Comparison of ENCODE assay signal across 31 mouse cellular contexts in genomic region chr2:180756786-180757185, GRCm38 (mm10). TPM values are rescaled to one million over a fixed set of nuclear protein-coding genes. Genes with fewer than 3 reads are reported as not detected.
DNase-seq lines count a peak whose midpoint lies in the region; ATAC-seq and TF ChIP-seq lines count a peak whose summit lies in the region.
"Had no signal": no experiment of that assay in that cellular context is flagged by ENCODE, and none has a peak within 500 bp of the region (broad histone marks: within the 10 kb centered on the region; RNA-seq: fewer than 3 reads in every experiment).

No protein-coding gene starts in this region.

- no peak overlapping the region for H3K4me2 ChIP-seq in liver, embryonic 12.5 days
- no peak overlapping the region for H3K4me2 ChIP-seq in midbrain, embryonic 11.5 days
- no peak overlapping the region for H3K4me2 ChIP-seq in midbrain, embryonic 16.5 days (ENCODE audit: low read length)
- H3K4me2 ChIP-seq: embryonic facial prominence, embryonic 13.5 days; embryonic facial prominence, embryonic 15.5 days; forebrain, embryonic 12.5 days had no signal

- H3K36me3 ChIP-seq in liver, adult 2 months (ENCODE audit: control insufficient read depth, insufficient read depth, low read length): no peaks in the 10 kb centered on the region
- H3K36me3 ChIP-seq in liver, embryonic 12.5 days: no peaks in the 10 kb centered on the region
- no peaks in the 10 kb centered on the region for H3K36me3 ChIP-seq in midbrain, embryonic 11.5 days (ENCODE audit: control insufficient read depth, insufficient read depth, low read length)
- no peaks in the 10 kb centered on the region for H3K36me3 ChIP-seq in midbrain, embryonic 16.5 days (ENCODE audit: control insufficient read depth, insufficient read depth, low read length)
- H3K36me3 ChIP-seq: embryonic facial prominence, embryonic 13.5 days; embryonic facial prominence, embryonic 15.5 days; forebrain, embryonic 10.5 days; forebrain, embryonic 12.5 days had no signal

- no peaks in the 10 kb centered on the region for H3K27me3 ChIP-seq in liver, adult 2 months (ENCODE audit: control insufficient read depth, insufficient read depth, low read length)
- peaks cover 35% of the 10 kb centered on the region for H3K27me3 ChIP-seq in liver, embryonic 12.5 days (replicated peaks)
- H3K27me3 ChIP-seq in midbrain, embryonic 11.5 days (ENCODE audit: control insufficient read depth, insufficient read depth, low read length): no peaks in the 10 kb centered on the region; the same call in 1 of the 2 replicates
- H3K27me3 ChIP-seq in midbrain, embryonic 16.5 days (ENCODE audit: control insufficient read depth, insufficient read depth, low read depth, low read length): no peaks in the 10 kb centered on the region
- H3K27me3 ChIP-seq: embryonic facial prominence, embryonic 13.5 days had no signal

- no peaks in the 10 kb centered on the region for H3K4me1 ChIP-seq in liver, adult 2 months (ENCODE audit: control insufficient read depth, insufficient read depth, low read length)
- H3K4me1 ChIP-seq in liver, embryonic 12.5 days: no peaks in the 10 kb centered on the region
- H3K4me1 ChIP-seq in midbrain, embryonic 11.5 days (ENCODE audit: control insufficient read depth, insufficient read depth, low read length): peaks cover 13% of the 10 kb centered on the region
- H3K4me1 ChIP-seq in midbrain, embryonic 16.5 days (ENCODE audit: control insufficient read depth, insufficient read depth, low read length): peaks cover 13% of the 10 kb centered on the region
- H3K4me1 ChIP-seq: embryonic facial prominence, embryonic 13.5 days; embryonic facial prominence, embryonic 15.5 days had no signal

- no peak for TF ChIP-seq CTCF in liver, adult 2 months (IDR thresholded peaks at IDR 0.05; ENCODE audit: low read depth, low read length)

- no peak for ATAC-seq in liver, embryonic 12.5 days
- peak; percentile 33; the same call in 1 of the 2 replicates for ATAC-seq in midbrain, embryonic 11.5 days (ENCODE audit: low FRiP score)
- ATAC-seq in midbrain, embryonic 16.5 days: no peak
- ATAC-seq: CD4-positive, CD25-positive, alpha-beta regulatory T cell, adult 4 months; forebrain, embryonic 14.5 days; forebrain, embryonic 16.5 days had no signal

- H3K27ac ChIP-seq in liver, adult 2 months (replicated peaks; ENCODE audit: insufficient read depth, low read depth, low read length): no peak overlapping the region
- no peak overlapping the region for H3K27ac ChIP-seq in liver, embryonic 12.5 days
- no peak overlapping the region for H3K27ac ChIP-seq in midbrain, embryonic 11.5 days (ENCODE audit: low read depth, low read length)
- H3K27ac ChIP-seq in midbrain, embryonic 16.5 days (ENCODE audit: low read length): no peak overlapping the region
- H3K27ac ChIP-seq: embryonic facial prominence, embryonic 13.5 days; embryonic facial prominence, embryonic 15.5 days; forebrain, embryonic 10.5 days; forebrain, embryonic 12.5 days had no signal

- 17% methylated on average over 2 of the region's 2 CpGs for whole genome bisulfite sequencing in liver, adult 2 months
- 18% methylated on average over 2 of the region's 2 CpGs for WGBS in liver, embryonic 12.5 days (ENCODE audit: insufficient replicate concordance)
- WGBS in midbrain, embryonic 11.5 days: 20% methylated on average over 2 of the region's 2 CpGs
- WGBS in midbrain, embryonic 16.5 days: 23% methylated on average over 2 of the region's 2 CpGs

- H3K79me2 ChIP-seq in liver, adult 2 months (ENCODE audit: control insufficient read depth, insufficient read depth, low read length): no peaks in the 10 kb centered on the region

- no peak overlapping the region for H3K4me3 ChIP-seq in liver, adult 2 months (ENCODE audit: insufficient read depth, low read depth, low read length)
- H3K4me3 ChIP-seq in liver, embryonic 12.5 days: no peak overlapping the region
- no peak overlapping the region for H3K4me3 ChIP-seq in midbrain, embryonic 11.5 days (ENCODE audit: low read depth, low read length)
- H3K4me3 ChIP-seq in midbrain, embryonic 16.5 days (ENCODE audit: low read depth, low read length): no peak overlapping the region
- H3K4me3 ChIP-seq: embryonic facial prominence, embryonic 13.5 days; embryonic facial prominence, embryonic 15.5 days; erythroblast, embryonic 14.5 days; forebrain, embryonic 10.5 days; forebrain, embryonic 12.5 days had no signal

- TF ChIP-seq POLR2A in liver, adult 2 months (IDR thresholded peaks at IDR 0.05; ENCODE audit: extremely low read depth, insufficient read depth, low read length): no peak

- no peak overlapping the region for H3K9ac ChIP-seq in liver, adult 2 months (ENCODE audit: low read depth, low read length)
- no peak overlapping the region for H3K9ac ChIP-seq in liver, embryonic 12.5 days
- H3K9ac ChIP-seq in midbrain, embryonic 11.5 days (ENCODE audit: low read length): no peak overlapping the region
- no peak overlapping the region for H3K9ac ChIP-seq in midbrain, embryonic 16.5 days (ENCODE audit: low read depth, low read length)
- H3K9ac ChIP-seq: embryonic facial prominence, embryonic 13.5 days; embryonic facial prominence, embryonic 15.5 days; forebrain, embryonic 12.5 days had no signal

- H3K9me3 ChIP-seq in liver, embryonic 12.5 days (replicated peaks): no peaks in the 10 kb centered on the region
- no peaks in the 10 kb centered on the region for H3K9me3 ChIP-seq in midbrain, embryonic 11.5 days (ENCODE audit: control insufficient read depth, low read length)
- H3K9me3 ChIP-seq in midbrain, embryonic 16.5 days (replicated peaks; ENCODE audit: control insufficient read depth, low read length, poor library complexity, severe bottlenecking): no peaks in the 10 kb centered on the region
- H3K9me3 ChIP-seq: embryonic facial prominence, embryonic 13.5 days; embryonic facial prominence, embryonic 15.5 days; forebrain, embryonic 10.5 days; forebrain, embryonic 12.5 days had no signal

- peak; percentile 72 for DNase-seq in embryo, embryonic 10 days (ENCODE audit: low spot score)
- no peak for DNase-seq in embryo, embryonic 9.5 days (ENCODE audit: extremely low spot score)
- peak; percentile 40 for DNase-seq in liver, adult 2 months (ENCODE audit: extremely low read depth, low read depth, low spot score)
- peak; percentile 75 for DNase-seq in midbrain, embryonic 11.5 days (ENCODE audit: low spot score, missing footprints)
- peak; percentile 44 for DNase-seq in embryo, embryonic 11 days
- DNase-seq in gastrocnemius, adult 8-10 months (ENCODE audit: low spot score in 2 of 2): no peak
- DNase-seq: adrenal gland, adult 2 months; adrenal gland, postnatal 10 days; adrenal gland, postnatal 25 days; B cell, adult 2 months; cerebellum, adult 11 months; cerebellum, adult 18-20 months; cerebellum, adult 8-10 months; cerebellum, adult 9-11 months; cerebellum, postnatal 14 days; cerebellum, postnatal 36 days had no signal

RNA-seq across cellular contexts. Expression of gene Bhlhe23, which starts 19.9 kb away (rescaled TPM):
- not detected in 2 replicates for total RNA-seq in liver, adult 2 months (2014; rRNA removed)
- not detected in 2 replicates for polyA plus RNA-seq in liver, adult 2 months (2012; rRNA removed)
- polyA plus RNA-seq in liver, embryonic 12.5 days (2016; fragmentation: Nextera tagmentation; extraction: Ambion mirVana): not detected in 2 replicates
- polyA plus RNA-seq in midbrain, embryonic 11.5 days (2014; fragmentation: Nextera tagmentation; extraction: Ambion mirVana): 22.2 and 23.5 TPM in 2 replicates
- polyA plus RNA-seq in midbrain, embryonic 16.5 days (2015; fragmentation: Nextera tagmentation; extraction: Ambion mirVana): 10.1 and 10.4 TPM in 2 replicates
- not detected for total RNA-seq in gastrocnemius, adult 8-10 months (2022)
- total RNA-seq: adrenal gland, adult 2 months; adrenal gland, postnatal 10 days; adrenal gland, postnatal 25 days; adrenal gland, postnatal 4 days; CH12.LX; common myeloid progenitor, adult 5-6 weeks; MEL had no signal
- polyA plus RNA-seq: adrenal gland, adult 2 months; CD4-positive, CD25-positive, alpha-beta regulatory T cell, adult 4 months; embryonic facial prominence, embryonic 13.5 days; embryonic facial prominence, embryonic 15.5 days; erythroblast, embryonic 14.5 days had no signal

RNA-seq across cellular contexts. Expression of gene Slc17a9, which starts 31.7 kb away (rescaled TPM):
- 3.5 and 4.5 TPM in 2 replicates for total RNA-seq in liver, adult 2 months (2014; rRNA removed)
- polyA plus RNA-seq in liver, adult 2 months (2012; rRNA removed): 9.1 and 10.9 TPM in 2 replicates
- polyA plus RNA-seq in liver, embryonic 12.5 days (2016; fragmentation: Nextera tagmentation; extraction: Ambion mirVana): 4.3 and 4.9 TPM in 2 replicates
- 0.19 TPM in 1 of 2 replicates, not detected in the other for polyA plus RNA-seq in midbrain, embryonic 11.5 days (2014; fragmentation: Nextera tagmentation; extraction: Ambion mirVana)
- 0.11 and 0.24 TPM in 2 replicates for polyA plus RNA-seq in midbrain, embryonic 16.5 days (2015; fragmentation: Nextera tagmentation; extraction: Ambion mirVana)
- total RNA-seq in gastrocnemius, adult 8-10 months (2022): under 1 TPM in 1 of 4 experiments, not detected in 3; 0.25 TPM
- polyA plus RNA-seq: embryonic facial prominence, embryonic 11.5 days; forebrain, embryonic 14.5 days had no signal

RNA-seq across cellular contexts. Expression of gene Gid8, which starts 46.9 kb away (rescaled TPM):
- total RNA-seq in liver, adult 2 months (2014; rRNA removed): 52.4 and 54.7 TPM in 2 replicates
- polyA plus RNA-seq in liver, adult 2 months (2012; rRNA removed): 23.6 and 24.3 TPM in 2 replicates
- polyA plus RNA-seq in liver, embryonic 12.5 days (2016; fragmentation: Nextera tagmentation; extraction: Ambion mirVana): 102 and 111 TPM in 2 replicates
- 63.3 and 63.4 TPM in 2 replicates for polyA plus RNA-seq in midbrain, embryonic 11.5 days (2014; fragmentation: Nextera tagmentation; extraction: Ambion mirVana)
- polyA plus RNA-seq in midbrain, embryonic 16.5 days (2015; fragmentation: Nextera tagmentation; extraction: Ambion mirVana): 55.1 and 57.1 TPM in 2 replicates
- 10 to 100 TPM; 33.7 to 41.1 (median 34.8) TPM for total RNA-seq in gastrocnemius, adult 8-10 months (2022)

RNA-seq across cellular contexts. Expression of gene Dido1, which starts 47.0 kb away (rescaled TPM):
- 26.0 and 27.1 TPM in 2 replicates for total RNA-seq in liver, adult 2 months (2014; rRNA removed)
- polyA plus RNA-seq in liver, adult 2 months (2012; rRNA removed): 7.3 and 10.0 TPM in 2 replicates
- polyA plus RNA-seq in liver, embryonic 12.5 days (2016; fragmentation: Nextera tagmentation; extraction: Ambion mirVana): 20.6 and 21.5 TPM in 2 replicates
- 28.8 and 30.5 TPM in 2 replicates for polyA plus RNA-seq in midbrain, embryonic 11.5 days (2014; fragmentation: Nextera tagmentation; extraction: Ambion mirVana)
- polyA plus RNA-seq in midbrain, embryonic 16.5 days (2015; fragmentation: Nextera tagmentation; extraction: Ambion mirVana): 23.9 and 26.8 TPM in 2 replicates
- 10 to 100 TPM; 13.2 to 17.8 (median 14.6) TPM for total RNA-seq in gastrocnemius, adult 8-10 months (2022)

Comparison
In these comparisons a context has a peak if more than half of its experiments do, and no peak if none do; other contexts are left out.
1. DNase-seq: peak in embryo, embryonic 10 days (single experiment), liver, adult 2 months (single experiment), midbrain, embryonic 11.5 days (single experiment) and embryo, embryonic 11 days (single experiment); none in embryo, embryonic 9.5 days (single experiment) and gastrocnemius, adult 8-10 months (0 of 2).
2. RNA of gene Bhlhe23, which starts 19.9 kb away (polyA plus RNA-seq): 22.2 to 23.5 TPM in midbrain, embryonic 11.5 days and 10.1 to 10.4 TPM in midbrain, embryonic 16.5 days; not detected in liver, adult 2 months and not detected in liver, embryonic 12.5 days; every median in the first group is over 10 times any median in the second.